Mouse (Mus musculus): ENCODE results near the gene Cgnl1.

The Cgnl1 gene

GRCm38 (mm10) chr9:71770991-71771767 is at the start of gene Cgnl1:
Cgnl1 (minus strand) TSS chr9:71771602.
- DNase-seq, result peak; percentile 85 to 90

- no peak for DNase-seq
Measured at GRCm38 (mm10) chr9:71818453-71818852, 47.1 kb upstream of the Cgnl1 start.

DNA sequence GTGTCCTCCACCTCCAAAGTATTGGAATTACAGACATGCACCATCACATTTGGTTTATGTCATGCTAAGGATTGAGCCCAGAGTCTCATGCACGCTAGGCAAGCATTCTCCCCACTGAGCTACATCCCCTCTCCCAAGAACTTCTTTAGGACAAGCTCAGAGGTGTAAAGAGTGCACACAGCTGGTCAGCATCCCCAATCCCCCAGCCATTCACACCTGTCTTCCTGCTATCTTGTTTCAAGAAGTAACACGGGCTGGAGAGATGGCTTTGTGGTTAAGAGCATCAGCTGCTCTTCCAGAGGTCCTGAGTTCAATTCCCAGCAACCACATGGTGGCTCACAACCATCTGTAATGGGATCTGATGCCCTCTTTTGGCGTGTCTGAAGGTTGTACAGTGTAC is 44.7 kb upstream of the Cgnl1 start:
- DNase-seq, result no peak

DNA sequence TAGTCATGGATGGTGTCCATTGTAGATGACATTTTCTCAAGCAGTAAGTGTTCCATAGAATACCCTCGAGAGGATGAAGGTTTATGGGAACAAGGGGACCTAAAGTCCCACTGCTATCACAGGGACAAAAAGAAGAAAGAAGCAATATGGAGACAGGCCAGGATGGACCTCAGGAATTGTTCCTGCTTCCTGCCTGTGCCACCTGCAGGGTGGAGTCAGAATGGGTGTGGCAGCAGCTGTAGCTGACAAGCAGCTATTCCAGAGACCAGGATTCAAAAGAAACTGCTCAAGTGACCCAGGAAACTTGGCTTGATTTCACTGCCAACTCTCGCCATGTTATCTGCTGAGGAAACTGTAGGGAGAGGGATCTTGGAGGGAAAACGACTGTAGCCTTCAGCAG is 42.2 kb upstream of the Cgnl1 start:
- no peak for DNase-seq

DNA sequence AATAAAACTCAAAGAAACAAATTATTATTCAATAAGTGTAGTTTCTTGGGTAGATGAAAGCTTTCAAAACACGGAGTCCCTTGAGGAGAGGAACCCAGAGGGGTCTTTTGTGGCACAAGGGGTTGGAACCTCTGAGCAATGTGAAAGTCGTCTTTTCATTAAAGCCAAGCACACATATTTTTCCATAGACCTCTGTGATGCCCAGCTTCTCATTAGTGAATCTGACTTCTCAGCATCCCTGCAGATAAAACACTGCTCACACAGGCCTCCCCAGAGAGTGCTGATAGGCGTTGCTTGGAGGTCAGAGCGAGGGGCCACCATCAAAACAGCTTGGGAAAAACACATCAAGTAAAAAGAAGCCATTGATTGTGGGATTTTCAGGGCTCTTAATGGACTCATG is 41.5 kb upstream of the Cgnl1 start:
- no peak for DNase-seq

DNA sequence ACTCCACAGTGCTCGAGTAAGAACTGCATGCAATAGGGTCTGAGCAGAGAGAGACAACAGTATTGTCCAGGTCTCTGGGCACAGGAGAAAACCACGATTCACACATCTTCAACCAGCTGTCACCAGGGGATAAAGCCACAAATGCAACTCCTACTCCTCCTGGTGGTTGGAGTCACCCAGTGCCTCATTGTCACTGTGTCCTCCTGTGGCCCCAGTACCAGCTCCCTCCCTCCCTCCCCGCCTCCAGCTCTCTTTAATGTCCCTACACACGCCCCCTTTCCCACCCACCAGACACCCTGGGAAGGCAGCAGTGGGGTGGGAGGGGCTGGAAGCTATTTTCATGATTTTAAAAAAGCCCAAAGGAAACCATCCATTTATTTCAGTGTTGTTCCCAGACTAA is 41.0 kb upstream of the Cgnl1 start:
- no peak for DNase-seq

GRCm38 (mm10) chr9:71811404-71811803 is 40.0 kb upstream of the Cgnl1 start:
- DNase-seq, result no peak

DNA sequence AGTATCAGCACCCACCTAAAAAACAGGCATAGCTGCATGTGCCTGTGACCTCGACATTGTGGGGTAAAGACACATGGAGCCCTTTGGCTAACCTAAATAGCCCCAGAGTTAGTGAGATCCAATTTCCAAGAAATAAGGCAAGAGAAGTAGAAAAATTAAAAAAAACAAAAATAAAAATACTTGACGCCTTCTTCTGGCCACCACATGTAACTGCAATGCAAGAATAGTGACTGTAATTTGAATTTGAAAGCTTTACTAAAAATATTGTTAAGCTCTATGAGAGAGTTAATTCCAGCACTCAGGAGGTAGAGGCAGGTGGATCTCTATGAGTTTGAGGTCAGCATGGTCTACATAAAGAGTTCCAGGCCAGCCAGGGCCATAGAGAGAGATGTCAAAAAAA is 39.3 kb upstream of the Cgnl1 start:
- no peak for DNase-seq

DNA sequence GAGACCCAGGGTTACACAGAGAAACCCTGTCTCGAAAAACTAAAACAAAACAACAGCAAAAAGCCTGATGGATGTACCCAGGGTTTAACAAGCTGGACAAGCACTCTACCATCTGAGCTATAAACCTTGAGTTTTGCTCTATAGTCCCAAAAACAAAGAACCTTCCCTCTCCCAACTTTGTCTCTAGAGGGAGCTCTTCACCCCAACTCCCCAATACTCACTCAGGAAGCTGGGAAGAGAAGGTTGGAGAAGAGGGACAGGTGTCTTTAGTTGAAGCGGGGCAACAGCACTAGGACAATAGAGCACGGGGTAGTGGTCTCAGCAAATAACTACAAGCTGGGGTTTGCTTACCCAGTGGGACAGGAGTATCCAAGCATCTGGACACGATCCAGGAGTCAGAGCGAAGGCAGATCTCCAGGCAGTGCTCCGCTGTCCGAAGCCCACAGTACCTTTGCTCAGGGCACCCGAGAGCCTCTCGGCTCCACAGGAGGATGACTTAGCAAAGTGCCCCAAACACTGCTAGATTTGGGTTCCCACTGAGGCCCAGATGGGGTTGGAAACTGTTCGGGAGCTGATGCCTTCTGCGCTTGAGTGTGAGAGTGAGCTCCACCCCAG is 37.3 kb upstream of the Cgnl1 start:
- DNase-seq, result no peak

- no peak for DNase-seq
Measured at GRCm38 (mm10) chr9:71807801-71808200, 36.4 kb upstream of the Cgnl1 start.

DNA sequence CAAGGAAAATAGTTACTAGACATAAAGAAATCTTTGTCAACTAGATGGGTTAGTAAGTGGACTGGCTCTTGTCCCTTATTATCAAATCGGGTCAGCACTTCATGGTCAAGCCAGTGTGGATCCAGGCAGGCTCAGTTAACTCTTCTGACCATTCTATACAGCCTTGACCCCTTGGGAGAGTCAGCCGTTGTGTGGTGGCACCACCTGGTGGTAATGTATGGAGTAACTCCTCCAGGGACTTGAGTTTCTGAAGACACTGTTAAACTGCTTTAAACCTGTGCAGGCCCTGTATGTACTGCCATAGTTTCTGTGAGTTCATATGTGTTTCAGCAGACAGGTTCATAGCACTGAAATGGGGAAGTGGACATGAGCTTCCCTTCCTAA is 35.0 kb upstream of the Cgnl1 start:
- peak; percentile 82 to 91 for DNase-seq

- no peak for DNase-seq
Measured at GRCm38 (mm10) chr9:71805646-71806421, 34.4 kb upstream of the Cgnl1 start.

DNA sequence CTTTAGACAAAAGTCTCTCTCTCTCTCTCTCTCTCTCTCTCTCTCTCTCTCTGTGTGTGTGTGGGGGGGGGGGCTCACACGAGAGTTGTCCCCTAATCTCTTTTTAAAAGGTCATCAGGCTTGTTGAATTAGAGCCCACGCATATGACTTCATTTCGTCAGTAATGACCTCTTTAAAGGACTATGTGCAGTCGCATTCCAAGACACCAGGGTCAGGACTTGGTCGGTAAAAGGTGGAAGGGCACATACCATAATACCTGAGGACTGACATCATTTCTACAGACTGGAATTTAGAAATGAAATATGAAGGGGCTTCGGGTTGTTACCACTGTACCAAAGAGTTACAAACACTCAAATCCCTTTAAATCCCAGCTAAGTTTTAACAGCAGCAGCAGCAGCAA is 32.7 kb upstream of the Cgnl1 start:
- DNase-seq, result no peak

- DNase-seq, result no peak
Measured at GRCm38 (mm10) chr9:71803281-71803680, 31.9 kb upstream of the Cgnl1 start.

- peak; percentile 53 to 62 for DNase-seq
Measured at GRCm38 (mm10) chr9:71799598-71799997, 28.2 kb upstream of the Cgnl1 start.

GRCm38 (mm10) chr9:71798176-71798575 is 26.8 kb upstream of the Cgnl1 start:
- no peak for DNase-seq

DNA sequence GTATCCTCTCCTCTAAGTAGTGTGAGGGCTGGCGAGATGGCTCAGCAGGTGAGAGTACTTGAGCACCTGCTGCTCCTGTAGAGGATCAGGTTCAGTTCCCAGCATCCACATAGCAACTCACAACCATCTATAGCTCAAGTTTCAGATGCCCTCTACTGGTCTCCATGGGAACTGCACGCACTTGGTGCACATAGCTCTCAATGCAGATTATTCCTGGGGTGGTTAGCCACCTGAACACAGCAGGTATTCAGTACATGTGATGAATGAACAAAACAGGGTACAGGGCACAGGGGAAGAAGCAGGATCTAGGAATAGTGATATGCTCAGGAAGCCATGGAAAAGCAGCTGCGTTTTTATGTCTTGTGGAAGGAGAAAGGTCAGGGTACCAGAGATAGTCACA is 6.0 kb upstream of the Cgnl1 start:
- DNase-seq, result no peak

DNA sequence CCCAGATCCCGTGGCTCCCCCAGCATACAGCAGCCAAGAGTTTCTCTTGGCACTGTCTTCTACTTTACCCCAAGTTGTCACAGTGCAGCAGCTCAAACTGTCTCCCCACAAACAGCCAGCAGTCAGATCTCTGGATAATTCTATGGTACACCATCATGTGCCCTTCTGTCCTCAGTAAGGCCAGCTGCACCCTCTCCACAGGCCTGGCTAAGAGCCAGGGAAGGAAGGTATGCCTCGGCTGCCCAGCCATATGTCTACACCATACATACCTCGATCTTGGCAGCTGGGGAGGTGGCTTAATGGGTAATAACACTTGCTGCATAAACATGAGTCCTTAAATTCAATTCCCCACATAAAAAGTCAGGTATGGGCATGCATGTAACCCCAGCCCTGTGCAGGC is 4.9 kb upstream of the Cgnl1 start:
- no peak for DNase-seq

- DNase-seq, result no peak
Measured at GRCm38 (mm10) chr9:71773563-71773962, 2.2 kb upstream of the Cgnl1 start.

DNA sequence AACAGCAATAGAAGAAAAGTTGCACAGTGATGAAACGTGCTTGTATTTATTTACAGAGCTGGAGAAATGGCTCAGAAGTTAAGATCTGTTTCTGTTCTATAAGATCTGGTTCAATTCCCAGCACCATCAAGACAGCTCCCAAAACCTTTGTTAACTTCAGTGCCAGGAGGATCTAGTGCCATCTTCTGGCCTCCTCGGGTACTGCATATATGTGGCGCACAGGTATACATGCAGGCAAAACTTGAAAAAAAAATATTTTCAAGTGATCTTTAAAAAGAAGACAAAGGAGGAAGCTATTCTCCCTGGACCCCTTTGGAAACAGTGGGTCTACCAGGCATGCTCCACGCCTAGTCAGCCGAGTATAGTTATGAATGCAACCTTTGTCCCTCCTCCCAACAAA is 936 bp upstream of the Cgnl1 start:
- peak; percentile 62 to 83 for DNase-seq

GRCm38 (mm10) chr9:71770484-71770883 is 918 bp downstream of the Cgnl1 start:
- DNase-seq, result peak in 1 of 2 experiments; percentile 48

- no peak for DNase-seq
Measured at GRCm38 (mm10) chr9:71769701-71770100, 1.7 kb downstream of the Cgnl1 start.

DNA sequence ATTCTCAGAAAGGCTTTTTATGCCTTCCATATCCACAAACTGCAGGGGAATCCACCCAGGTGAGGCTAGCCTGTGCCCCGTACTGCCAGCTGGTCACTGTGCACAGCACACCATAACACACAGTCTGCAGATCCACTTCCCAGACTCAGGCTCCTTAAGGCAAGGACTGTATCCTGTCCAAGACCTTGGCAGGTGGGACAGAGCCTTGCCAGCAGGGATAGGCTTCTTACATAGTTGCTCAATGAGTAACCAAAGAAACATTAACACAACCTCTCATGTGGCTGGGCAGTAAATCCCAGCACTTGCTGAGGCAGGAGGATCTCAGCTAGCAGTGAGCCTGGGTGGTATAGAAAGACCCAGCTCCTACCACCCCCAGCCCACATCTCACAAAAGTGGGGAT is 3.3 kb downstream of the Cgnl1 start:
- peak; percentile 53 to 62 for DNase-seq

DNA sequence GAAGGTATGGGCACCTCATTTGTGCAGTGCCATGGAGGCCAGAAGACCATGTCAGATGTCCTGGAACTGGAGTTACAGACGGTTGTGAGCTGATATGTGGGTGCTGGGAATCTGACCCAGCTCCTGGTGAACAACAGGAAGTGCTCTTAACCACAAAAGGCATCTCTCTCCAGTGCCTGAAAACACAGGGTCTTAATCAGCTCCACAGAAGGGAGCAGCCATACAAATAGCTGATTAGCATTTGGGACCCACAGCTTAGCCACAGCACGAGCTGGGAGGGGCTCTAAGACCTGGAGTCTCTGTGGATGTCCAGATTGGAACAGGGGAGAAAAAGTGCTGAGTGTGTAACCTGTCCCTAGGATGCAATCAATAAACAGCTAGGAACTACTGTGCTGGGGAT is 4.5 kb downstream of the Cgnl1 start:
- no peak for DNase-seq

Measured in kidney, postnatal 36 days (tissue).